Mouse (Mus musculus) left cerebral cortex, adult 8-10 months (tissue): ENCODE measurements around the gene Fyn. TPM values are rescaled to one million over a fixed set of nuclear protein-coding genes. Genes with fewer than 3 reads are reported as not detected.

Source experiments
- DNase-seq, 2 experiments: peaks; one replicate each; pipeline ENCODE4 v3.0.0; 2022; ENCODE audit warnings: low spot score in 2 of 2
- total RNA-seq, 4 experiments: library from RNA; stranded (reverse); gene quantifications; 2 replicates each; pipeline ENCODE4 v1.2.4; 2022

The Fyn gene
- total RNA-seq, 4 experiments from 2014 or later, result 100 to 111 (median 108) TPM

DNA sequence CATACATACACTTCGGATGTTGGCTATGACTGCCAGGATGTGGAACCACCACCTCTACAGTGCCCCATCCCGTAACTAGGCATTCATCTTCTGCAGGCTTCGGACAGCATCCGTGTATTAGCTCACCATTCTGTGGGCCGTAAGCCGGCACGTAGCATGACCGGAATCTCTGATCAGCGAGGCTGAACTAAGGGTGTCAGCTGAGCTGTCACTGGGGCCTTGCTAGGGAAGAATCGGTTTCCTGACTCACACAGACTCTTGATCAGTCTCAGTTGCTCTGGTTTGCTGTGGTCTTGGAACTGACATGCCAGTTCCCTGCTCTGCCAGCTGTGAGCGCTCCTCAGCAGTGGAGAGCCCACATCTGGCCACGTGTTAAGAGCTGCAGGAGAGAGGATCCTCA lies 137.7 kb downstream of the Fyn start:
- no peak for DNase-seq

DNA sequence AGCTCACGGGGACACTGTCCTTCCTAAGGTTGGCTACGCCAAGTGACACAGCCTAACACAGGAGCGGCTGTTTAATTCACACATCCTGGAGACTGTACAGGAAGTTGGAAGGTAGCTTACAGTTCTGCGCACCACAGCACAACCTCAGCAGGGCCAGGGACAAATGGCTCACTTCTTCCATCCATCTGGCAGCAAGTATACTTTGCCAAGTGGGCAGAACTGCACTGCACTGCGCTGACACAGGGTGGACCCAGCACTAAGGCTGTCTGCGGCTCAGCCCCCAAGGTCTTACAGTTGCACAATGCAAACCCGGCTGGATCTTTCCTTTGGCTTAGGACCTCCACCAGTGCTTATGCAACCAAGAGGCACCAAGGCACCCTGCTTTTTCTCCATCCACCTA lies 138.2 kb downstream of the Fyn start:
- no peak for DNase-seq

DNA sequence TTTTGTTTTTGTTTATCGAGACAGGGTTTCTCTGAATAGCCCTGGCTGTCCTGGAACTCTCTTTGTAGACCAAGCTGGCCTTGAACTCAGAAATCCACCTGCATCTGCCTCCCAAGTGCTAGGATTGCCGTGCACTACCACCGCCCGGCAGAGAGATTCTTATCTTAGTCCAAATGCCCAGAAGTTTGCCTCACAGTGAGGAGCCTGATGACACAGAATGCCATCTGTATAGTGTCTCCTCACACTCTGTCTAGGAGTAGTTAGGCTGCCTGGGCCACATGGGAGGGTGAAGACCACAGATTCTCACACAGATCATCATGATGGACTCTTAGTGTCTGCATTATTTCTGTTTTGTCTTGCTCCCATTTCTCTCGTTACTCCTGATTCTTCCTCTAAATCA lies 140.1 kb downstream of the Fyn start:
- DNase-seq, result no peak

DNA sequence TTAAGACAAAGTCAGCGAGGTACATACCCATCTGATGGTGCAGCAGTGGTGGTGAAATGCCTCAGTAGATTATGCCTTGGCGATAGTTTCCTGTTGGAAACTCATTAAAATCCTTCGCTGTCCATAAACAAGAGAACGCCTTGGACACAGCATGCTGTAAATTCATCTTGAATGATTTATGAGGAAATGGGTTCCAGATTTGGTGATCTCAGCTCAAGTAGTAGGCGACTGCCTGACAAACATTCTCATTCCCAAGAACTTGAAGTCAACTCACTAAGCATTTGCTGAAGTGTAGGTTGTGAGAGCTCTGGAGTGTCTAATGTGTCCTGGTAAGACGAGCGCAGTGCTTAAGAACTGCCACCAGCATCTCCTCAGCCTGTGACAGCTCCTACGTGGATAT lies 141.3 kb downstream of the Fyn start:
- DNase-seq, result no peak

DNA sequence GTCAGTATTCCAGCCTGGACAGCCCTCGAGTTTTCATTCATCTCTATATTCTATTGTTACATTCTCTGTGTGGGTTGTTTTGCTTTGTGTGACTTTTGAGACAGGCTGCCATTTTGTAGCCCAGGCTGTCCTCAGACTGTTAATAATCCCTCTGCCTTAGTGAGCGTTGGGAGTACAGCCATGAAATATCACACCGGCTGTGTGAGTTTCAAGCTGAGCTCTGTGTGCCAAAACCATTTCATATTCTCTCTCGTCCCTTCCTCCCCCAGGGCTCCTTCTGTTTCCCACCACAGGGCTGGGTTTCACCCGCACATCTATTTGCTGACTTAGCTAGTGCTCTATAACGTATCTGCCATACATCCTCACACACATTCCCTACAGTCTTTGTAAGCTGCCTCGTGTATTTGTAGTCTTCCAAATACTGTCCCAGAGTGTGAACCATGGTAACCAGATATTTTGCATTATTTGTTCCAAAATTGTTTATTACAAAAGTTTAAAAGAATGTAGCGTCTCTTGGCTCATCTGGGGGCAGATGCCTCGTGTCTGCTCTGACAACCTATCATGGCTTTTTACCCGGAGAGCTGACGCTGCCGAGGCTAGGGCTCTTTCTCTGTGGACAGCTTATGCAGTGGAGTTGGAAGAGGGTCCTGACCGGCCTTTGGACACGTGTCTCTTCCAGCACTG lies 144.1 kb downstream of the Fyn start:
- DNase-seq, result no peak

DNA sequence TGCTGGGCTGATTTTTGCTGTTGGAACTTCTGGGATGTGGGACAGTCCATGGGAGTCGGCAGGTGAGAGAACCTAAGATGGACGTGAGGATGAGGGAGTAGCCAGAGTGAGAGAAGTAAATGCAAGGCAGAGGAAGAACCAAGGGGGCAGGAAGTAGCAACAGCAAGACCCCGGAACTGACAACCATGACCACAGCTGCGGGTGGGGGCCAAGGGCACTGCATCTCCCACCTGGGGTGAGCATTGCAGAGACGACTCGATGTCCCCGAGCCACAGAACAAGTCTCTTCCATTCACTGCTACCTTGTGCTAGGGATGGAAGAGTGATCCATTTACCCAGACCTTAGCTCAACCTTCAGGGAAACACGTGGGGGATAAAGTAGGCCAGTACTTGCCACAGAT lies 146.3 kb downstream of the Fyn start:
- no peak for DNase-seq

DNA sequence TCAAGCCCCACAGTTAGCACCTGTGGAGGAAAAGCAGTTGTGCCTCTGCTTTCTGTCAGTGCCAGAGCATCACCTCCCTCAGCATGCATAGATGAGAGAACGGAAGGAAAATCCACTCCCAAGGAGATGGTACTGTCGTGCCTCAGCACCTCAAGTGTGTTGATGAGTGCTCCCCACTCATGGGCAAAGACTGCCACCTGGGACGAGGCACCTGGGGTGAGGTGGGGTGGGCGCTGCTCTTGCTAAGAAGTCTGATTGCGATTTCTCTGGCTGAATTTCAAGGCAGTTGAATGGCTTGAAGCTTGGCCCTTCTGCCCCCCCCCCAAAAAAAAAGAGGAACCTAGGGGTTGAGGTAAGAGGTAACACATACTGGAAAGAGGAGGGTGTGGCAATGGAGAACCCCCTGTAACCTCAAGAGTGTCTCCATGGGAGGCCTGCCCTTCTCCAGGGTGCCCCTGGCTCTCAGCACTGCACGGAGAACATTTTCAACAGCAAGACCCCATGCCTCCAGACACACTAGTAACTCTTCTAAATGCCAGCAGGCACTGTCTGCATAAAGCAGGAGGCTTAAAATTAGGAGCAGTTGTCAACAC lies 148.0 kb downstream of the Fyn start:
- DNase-seq, result no peak

DNA sequence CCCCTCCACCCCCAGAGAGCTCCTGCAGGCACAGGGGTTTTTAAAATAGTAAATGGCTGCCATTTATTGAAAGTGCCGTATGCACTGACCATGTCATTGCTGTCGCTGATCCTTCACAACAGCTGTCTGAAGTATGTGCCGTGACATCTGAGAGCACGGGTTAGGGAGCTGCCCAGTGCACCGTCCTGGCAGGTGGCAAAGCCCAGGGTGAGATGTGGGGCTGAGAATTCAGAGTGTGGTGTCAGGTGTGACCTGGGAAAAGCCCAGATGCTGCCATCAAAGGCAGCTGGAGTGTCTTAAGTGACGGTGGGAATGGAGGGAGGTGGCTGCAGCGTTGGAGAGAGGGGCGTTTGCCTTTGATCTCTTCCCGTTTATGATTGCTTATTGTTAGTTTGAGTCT lies 148.7 kb downstream of the Fyn start:
- no peak for DNase-seq

DNA sequence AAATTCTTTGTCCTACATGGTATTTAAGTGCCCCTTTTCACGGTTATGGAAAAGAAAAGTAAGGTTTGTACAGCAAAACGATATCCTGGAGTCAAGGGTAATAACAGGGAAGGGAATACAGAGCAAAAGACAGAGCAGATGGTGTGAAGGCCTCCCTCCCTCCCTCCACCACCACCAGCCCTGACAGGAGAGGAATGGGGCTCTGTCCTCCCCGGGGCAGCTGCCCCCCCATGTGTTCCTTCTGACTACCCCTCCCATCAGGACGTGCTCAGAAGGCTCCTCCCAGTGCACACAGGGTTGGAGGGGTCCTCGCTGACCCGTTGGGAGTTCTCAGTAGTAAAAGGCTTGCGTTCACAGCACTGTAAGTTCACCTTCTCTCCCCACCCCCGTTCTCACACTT lies 149.6 kb downstream of the Fyn start:
- no peak for DNase-seq

DNA sequence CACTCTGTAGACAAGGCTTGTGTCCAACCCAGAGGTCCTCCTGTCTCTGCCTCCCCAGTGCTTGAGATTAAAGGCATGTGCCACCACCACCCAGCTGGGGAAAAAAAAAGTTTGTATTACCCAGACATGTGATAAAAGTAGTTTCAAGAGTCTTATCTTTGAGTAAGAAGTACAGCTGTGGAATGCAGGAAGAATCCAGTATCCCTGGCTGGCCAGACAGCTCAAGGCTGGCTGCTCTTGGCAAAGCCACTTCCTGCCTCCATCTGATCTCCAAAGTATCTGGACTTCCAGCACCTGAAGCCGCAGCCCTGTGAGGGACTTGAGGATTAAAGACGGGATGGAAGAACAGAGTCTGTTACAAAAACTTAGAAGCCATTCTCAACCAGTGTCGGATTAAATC lies 150.2 kb downstream of the Fyn start:
- no peak for DNase-seq

DNA sequence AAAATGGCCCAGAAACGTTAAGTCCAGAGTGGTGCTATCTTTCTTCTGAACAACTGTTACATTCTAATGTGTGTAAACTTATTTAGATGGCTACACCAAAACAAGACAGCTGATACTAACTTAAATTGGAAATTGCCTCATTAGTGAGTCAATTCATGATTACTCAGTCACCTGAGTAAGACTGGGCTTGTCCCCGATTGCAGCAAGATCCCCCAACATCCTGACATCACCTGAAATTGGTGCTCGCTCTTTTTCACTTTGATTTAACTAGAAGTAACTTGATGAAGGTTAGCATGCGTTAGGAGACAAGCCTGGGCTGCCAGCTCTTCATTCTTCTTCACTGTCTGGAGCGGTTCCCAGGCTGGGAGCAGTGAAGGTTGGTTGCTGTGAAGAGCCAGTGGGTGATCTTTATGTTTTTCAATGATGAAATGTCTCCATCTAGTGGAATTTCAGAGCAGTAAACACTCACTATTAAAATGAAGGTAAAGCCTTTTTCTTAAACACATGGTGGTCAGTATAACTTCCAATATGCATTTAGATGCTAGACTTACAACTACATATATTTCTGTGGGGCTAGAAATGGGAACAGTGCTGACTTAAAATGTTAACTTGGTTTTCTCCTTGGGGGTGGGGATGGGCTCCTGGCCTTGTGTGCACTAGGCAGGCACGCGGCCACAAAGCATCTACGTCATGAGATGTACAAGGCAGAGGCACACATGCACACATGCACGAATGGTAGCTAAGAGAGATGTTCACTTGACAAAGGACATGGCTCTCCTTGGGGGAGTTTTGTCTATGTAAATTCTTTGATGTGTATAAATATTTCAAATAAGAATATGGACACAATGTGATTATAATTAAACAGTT lies 151.7 kb downstream of the Fyn start:
- DNase-seq, result peak in 1 of 2 experiments; percentile 49

DNA sequence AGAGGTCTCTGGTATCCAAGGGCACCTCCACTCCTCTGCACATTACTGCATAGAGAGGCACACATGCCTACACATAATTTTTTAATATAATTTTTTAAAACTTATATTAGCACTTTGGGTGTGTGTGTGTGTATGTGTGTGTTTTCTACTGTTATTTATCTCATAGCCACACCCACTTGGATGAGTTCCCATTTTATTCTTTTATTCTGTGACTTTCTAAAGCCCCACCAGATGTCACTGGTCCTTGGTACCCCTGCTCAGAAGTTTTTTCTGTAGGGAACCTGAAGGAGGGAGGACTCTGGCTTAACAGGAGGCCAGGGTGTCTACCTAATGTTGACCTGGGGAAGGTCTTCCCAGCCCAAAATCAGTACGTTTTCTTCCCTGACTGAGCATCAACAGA lies 152.7 kb downstream of the Fyn start:
- DNase-seq, result no peak

DNA sequence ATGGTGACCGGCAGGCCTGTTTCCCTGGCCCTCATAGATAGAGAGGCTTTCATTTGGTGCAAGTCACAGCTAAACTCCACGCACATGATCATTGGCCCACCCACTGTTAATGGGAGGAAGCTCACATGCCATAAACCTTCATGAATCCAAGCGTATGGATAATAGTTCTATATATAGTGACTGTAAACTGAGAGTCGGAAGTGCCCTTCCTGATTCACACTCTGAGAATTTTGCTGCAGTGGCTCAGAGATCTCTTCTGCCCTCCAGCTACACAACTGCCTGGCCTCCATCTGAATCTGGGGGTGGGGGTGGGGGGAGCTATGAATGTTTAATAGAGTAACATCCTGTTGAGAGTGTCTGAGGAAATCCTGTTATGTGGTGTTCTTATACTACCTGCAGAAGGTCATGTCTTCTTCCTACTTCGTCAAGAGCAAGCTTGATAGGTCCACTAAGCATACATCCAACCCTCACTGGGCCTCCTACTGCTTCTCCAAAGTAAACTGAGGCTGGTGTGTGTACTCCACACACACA lies 153.3 kb downstream of the Fyn start:
- DNase-seq, result no peak

DNA sequence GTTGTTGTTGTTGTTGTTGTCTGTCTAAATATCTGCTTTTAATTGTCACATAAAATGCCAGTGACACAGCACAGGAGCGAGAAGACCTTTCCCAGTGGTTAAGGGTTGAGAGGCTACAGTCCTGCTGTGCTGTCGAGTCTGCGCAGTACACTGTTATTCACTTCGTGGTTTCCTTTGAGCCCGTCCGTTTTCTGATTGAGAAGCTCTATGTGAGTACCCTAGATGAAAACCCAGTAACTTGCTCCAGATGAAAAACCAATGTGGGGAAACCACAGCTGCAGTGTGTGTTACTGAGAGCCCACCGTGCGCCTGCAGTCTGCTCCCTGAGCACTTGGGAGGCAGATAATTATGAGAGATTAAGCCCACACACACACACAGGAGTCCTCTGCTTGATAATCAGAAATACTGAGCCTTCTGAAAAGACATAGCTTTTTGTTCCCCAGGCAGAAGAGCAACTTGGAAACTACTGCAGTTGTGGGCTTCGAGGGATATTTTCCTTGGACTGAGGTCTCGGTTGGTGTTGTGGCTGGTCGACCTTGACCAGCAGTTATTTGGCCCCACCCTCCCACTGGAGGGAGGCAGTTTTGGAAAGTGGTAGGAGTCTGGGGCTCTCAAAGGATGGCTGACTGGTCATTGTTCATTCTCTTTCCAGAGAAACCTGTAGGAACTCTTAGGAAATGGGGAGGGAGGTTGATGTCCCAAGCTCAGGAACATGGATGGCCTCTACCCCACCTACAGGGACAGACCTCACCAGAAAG lies 154.4 kb downstream of the Fyn start:
- no peak for DNase-seq

DNA sequence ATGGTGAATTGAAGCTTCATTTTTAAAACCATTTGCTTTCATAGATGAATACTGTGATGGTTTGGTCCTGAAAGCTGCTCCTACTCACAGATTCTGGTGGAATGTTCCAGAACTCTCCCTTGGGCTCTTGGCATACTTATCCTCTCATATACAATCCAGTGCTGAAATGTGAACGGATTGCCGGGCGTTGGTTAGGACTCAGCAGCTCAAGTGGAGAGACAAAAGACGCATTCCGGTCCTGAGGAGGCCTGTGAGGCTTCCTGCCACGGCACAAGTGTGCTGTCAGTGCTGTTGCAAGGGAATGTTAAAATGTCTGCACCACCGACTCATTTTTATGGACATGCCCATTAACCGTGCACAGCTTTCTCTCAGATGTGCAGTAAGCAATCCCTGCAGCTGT lies 155.7 kb downstream of the Fyn start:
- DNase-seq, result no peak

DNA sequence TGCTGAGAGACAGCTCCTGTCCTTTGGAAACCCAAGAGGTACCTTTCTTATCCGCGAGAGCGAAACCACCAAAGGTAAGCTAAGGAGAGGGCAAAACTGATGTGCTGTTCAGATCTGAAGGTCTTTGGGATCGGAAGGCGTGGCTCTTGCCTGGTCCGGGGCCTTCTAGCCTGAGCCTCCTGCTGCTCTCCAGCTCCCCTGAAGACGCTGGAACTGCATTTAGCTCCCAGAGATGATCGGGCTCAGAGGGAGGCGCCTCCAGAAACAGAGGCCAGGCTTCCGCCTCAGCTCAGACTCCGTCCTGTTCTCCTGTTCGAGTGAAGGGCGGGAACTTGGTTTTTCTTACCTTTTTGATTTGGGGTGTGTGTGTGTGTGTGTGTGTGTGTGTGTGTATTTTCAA lies 156.8 kb downstream of the Fyn start:
- no peak for DNase-seq

DNA sequence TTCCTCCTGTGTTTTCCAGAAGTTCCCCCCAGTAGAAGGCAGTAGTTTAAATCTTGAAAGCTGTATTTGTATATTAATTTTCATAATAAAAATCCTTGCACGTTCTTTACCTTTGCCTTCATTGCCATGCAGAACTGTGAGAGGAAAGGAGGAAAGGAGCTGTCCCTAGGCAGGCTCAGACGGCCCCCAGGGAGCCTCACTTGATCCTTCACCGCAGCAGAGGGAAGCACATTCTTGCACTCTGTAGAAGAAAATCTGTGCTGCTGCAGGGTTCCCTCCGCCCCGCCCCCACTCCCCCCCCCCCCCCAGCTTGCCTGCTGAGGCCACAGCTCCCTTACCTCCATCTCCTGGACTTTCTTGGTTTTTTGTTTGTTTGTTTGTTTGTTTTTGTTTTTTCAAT lies 158.5 kb downstream of the Fyn start:
- DNase-seq, result no peak

DNA sequence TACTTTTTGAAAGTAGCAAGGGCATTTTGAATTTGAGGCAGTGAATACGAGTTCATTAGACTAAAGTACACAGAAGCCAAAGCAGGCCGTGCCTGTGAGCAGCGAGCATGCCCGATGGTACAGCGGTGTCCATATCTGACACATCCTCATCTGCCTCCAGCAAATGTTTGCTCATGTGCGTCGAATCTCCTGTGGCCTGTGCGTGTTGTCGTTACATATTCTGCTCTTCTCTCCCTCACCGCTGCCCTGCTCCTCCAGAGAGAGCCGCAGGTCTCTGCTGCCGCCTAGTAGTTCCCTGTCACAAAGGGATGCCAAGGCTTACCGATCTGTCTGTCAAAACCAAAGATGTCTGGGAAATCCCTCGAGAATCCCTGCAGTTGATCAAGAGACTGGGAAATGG lies 160.5 kb downstream of the Fyn start:
- no peak for DNase-seq

DNA sequence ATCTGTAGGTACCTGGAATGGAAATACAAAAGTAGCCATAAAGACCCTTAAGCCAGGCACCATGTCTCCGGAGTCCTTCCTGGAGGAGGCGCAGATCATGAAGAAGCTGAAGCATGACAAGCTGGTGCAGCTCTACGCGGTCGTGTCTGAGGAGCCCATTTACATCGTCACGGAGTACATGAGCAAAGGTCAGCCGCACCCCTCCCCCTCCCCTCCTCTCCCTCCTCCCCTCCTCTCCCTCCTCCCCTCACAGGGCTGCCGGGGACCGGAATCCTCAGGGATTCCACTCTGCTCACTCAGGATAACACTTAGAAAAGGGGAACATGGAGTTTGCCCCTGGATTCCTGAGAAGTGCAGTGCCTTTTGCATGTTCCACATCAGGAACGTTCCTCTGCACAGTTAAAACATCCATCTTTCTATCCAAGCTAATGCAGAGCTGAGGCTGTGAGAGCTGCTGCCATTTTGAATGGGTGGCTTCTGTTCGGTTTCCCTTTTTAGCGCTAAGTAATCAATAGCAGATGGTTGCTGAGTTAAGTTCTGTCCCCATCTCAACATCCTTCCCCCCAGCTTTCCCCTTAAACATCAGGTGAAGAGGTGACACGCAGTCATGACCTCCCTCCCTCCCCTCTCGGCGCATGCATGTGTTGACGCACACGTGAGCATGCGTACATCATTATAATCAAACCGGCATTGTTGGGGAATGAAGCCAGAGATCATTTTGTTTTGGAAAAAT lies 163.5 kb downstream of the Fyn start:
- no peak for DNase-seq

DNA sequence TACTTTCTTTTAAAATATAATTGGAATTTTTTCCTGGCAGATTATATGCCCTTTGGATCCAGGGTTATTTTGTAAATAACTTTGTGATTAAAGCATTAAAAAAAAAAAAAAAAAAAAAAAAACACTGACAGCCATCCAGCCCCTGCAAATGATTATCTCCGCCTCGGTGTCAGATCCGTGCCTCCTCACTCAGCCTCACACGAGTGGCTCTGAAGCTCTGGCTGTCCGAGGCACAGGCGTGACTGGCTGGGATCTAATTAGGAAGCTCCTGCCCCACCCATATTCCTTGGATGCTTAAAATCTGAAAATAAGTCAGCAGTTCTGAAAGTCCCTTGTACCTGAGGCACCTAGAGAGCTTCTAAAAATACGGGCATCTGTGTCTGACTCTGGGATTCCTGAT lies 164.2 kb downstream of the Fyn start:
- no peak for DNase-seq
